8 mouse cellular contexts compared by ENCODE assay signal in the genomic region with DNA sequence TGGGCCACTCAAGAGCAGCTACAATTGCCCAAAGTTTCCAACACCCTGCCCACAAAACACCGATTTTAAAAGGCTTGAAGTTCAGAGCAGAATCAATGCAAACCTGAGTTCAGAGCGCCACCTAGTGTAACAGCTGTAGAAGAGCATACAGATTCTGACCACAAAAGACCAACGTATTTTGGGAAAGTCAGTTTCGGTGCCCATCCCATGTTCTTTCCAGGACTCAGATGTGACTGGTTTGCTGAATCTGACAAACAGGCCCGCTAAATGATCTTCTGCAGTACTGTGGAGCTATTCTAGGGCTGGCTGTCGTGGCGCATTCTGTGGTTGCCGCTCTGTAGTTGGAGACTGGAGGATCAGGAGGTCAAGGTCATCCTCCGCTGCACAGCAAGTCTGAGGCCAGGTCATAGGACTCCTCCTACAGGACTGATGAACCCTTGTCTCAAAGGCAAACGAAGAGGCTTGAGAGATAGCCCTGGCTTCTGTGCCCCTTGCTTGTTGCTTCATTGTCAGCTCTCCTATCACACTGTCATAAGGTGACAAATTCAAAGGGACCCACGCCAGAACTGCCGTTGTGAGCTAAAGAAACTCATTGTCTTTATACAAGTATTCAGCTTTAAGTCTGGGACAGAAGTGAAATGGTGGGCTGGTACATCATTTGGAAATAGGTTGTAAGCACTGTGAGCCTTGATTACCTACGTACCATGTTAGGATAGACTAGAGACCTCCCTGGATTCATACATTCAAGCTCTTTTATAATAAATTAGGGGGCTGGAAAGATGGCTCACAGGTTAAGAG. TPM values are rescaled to one million over a fixed set of nuclear protein-coding genes. Genes with fewer than 3 reads are reported as not detected.
DNase-seq lines count a peak whose midpoint lies in the region; ATAC-seq and TF ChIP-seq lines count a peak whose summit lies in the region.

No protein-coding gene starts in this region.

- peak overlapping the region; percentile 19; the same call in 1 of the 2 replicates for H3K9ac ChIP-seq in forebrain, embryonic 15.5 days (replicated peaks)
- 0 out of 2 replicates have a peak overlapping the region, but pooled peaks have one; percentile 28 for H3K9ac ChIP-seq in liver, embryonic 13.5 days

- peak overlapping the region; percentile 31 for H3K4me2 ChIP-seq in forebrain, embryonic 15.5 days (replicated peaks)
- peak overlapping the region; percentile 54 for H3K4me2 ChIP-seq in liver, embryonic 13.5 days

- TF ChIP-seq POLR2A in brain, embryonic 14.5 days (IDR thresholded peaks at IDR 0.05; ENCODE audit: borderline replicate concordance, extremely low read depth, insufficient read depth, insufficient read length, poor library complexity, severe bottlenecking) = no peak

- peak overlapping the region; percentile 15; the same call in 1 of the 2 replicates for H3K4me3 ChIP-seq in forebrain, embryonic 15.5 days
- 0 out of 2 replicates have a peak overlapping the region, but pooled peaks have one; percentile 15 for H3K4me3 ChIP-seq in liver, embryonic 13.5 days (replicated peaks)

- no peaks in the 10 kb centered on the region for H3K36me3 ChIP-seq in forebrain, embryonic 15.5 days
- H3K36me3 ChIP-seq in liver, embryonic 13.5 days = peaks cover 3% of the 10 kb centered on the region

- H3K4me1 ChIP-seq in forebrain, embryonic 15.5 days = peaks cover 24% of the 10 kb centered on the region
- H3K4me1 ChIP-seq in liver, embryonic 13.5 days (replicated peaks) = peaks cover 44% of the 10 kb centered on the region

- peak; percentile 53 to 67 for DNase-seq in left cerebral cortex, postnatal 14 days (ENCODE audit: low spot score in 2 of 2)
- DNase-seq in left cerebral cortex, adult 11 months (ENCODE audit: low spot score) = no peak
- DNase-seq in brain, embryonic 14.5 days (ENCODE audit: low read depth) = peak; percentile 89
- DNase-seq in induced T-regulatory cell, adult 2 months (ENCODE audit: low read depth) = peak; percentile 86
- DNase-seq in liver, embryonic 13.5 days = peak; percentile 54
- DNase-seq in natural killer cell, adult 2 months (ENCODE audit: low spot score in 2 of 2) = peak; percentile 64 to 74
- peak; percentile 53 to 55 for DNase-seq in thymus, postnatal 36 days

- H3K9me3 ChIP-seq in forebrain, embryonic 15.5 days = no peaks in the 10 kb centered on the region
- H3K9me3 ChIP-seq in liver, embryonic 13.5 days (replicated peaks) = no peaks in the 10 kb centered on the region

- ATAC-seq in forebrain, embryonic 15.5 days (replicated peaks) = no peak
- no peak for ATAC-seq in liver, embryonic 13.5 days (ENCODE audit: low read depth)

- peak; percentile 81 for TF ChIP-seq CTCF in brain, embryonic 14.5 days (IDR thresholded peaks at IDR 0.05; ENCODE audit: borderline replicate concordance, extremely low read depth, insufficient read depth, insufficient read length)

- H3K27me3 ChIP-seq in forebrain, embryonic 15.5 days = no peaks in the 10 kb centered on the region
- H3K27me3 ChIP-seq in liver, embryonic 13.5 days = no peaks in the 10 kb centered on the region

- no peak overlapping the region for H3K27ac ChIP-seq in forebrain, embryonic 15.5 days (replicated peaks)
- H3K27ac ChIP-seq in liver, embryonic 13.5 days = no peak overlapping the region

- WGBS in forebrain, embryonic 15.5 days = 25% methylated on average over 13 of the region's 13 CpGs
- 25% methylated on average over 13 of the region's 13 CpGs for WGBS in liver, embryonic 13.5 days (ENCODE audit: insufficient replicate concordance)

- intact Hi-C loops in left cerebral cortex, postnatal 14 days (cut with DNase I) = loop anchor here (2.0 to 10.0 kb wide), 2 partner anchors 63 to 247 kb away; a partner anchor contains a TSS

RNA-seq across cellular contexts. Expression of a gene that starts 2.9 kb away (rescaled TPM):
- total RNA-seq in left cerebral cortex, postnatal 14 days (2021) = 10 to 100 TPM; 64.9 to 70.7 TPM
- polyA plus RNA-seq in brain, embryonic 14.5 days (2012; rRNA removed) = 105 and 129 TPM in 2 replicates
- polyA plus RNA-seq in forebrain, embryonic 15.5 days (2015; fragmentation: Nextera tagmentation; extraction: Ambion mirVana) = 94.6 and 97.7 TPM in 2 replicates
- 26.3 and 29.9 TPM in 2 replicates for polyA plus RNA-seq in liver, embryonic 13.5 days (2015; fragmentation: Nextera tagmentation; extraction: Ambion mirVana)

RNA-seq across cellular contexts. Expression of a gene that starts 9.0 kb away (rescaled TPM):
- total RNA-seq in left cerebral cortex, postnatal 14 days (2021) = 10 to 100 TPM; 60.0 to 75.9 TPM
- polyA plus RNA-seq in brain, embryonic 14.5 days (2012; rRNA removed) = 110 and 154 TPM in 2 replicates
- 12.7 and 14.1 TPM in 2 replicates for polyA plus RNA-seq in forebrain, embryonic 15.5 days (2015; fragmentation: Nextera tagmentation; extraction: Ambion mirVana)
- polyA plus RNA-seq in liver, embryonic 13.5 days (2015; fragmentation: Nextera tagmentation; extraction: Ambion mirVana) = 4.5 and 5.8 TPM in 2 replicates

RNA-seq across cellular contexts. Expression of a gene that starts 25.7 kb away (rescaled TPM):
- total RNA-seq in left cerebral cortex, postnatal 14 days (2021) = 1 to 10 TPM; 2.7 to 3.1 TPM
- 4.4 and 6.5 TPM in 2 replicates for polyA plus RNA-seq in brain, embryonic 14.5 days (2012; rRNA removed)
- polyA plus RNA-seq in forebrain, embryonic 15.5 days (2015; fragmentation: Nextera tagmentation; extraction: Ambion mirVana) = 0.31 and 0.67 TPM in 2 replicates
- polyA plus RNA-seq in liver, embryonic 13.5 days (2015; fragmentation: Nextera tagmentation; extraction: Ambion mirVana) = 0.14 and 0.16 TPM in 2 replicates

RNA-seq across cellular contexts. Expression of a gene that starts 31.6 kb away (rescaled TPM):
- total RNA-seq in left cerebral cortex, postnatal 14 days (2021) = 100 to 1,000 TPM; 185 to 186 TPM
- 147 and 220 TPM in 2 replicates for polyA plus RNA-seq in brain, embryonic 14.5 days (2012; rRNA removed)
- 119 and 134 TPM in 2 replicates for polyA plus RNA-seq in forebrain, embryonic 15.5 days (2015; fragmentation: Nextera tagmentation; extraction: Ambion mirVana)
- polyA plus RNA-seq in liver, embryonic 13.5 days (2015; fragmentation: Nextera tagmentation; extraction: Ambion mirVana) = 68.4 and 92.3 TPM in 2 replicates

RNA-seq across cellular contexts. Expression of a gene that starts 52.3 kb away (rescaled TPM):
- total RNA-seq in left cerebral cortex, postnatal 14 days (2021) = 10 to 100 TPM; 20.6 to 31.9 TPM
- polyA plus RNA-seq in brain, embryonic 14.5 days (2012; rRNA removed) = 2.1 and 2.9 TPM in 2 replicates
- polyA plus RNA-seq in forebrain, embryonic 15.5 days (2015; fragmentation: Nextera tagmentation; extraction: Ambion mirVana) = 3.4 and 3.5 TPM in 2 replicates
- polyA plus RNA-seq in liver, embryonic 13.5 days (2015; fragmentation: Nextera tagmentation; extraction: Ambion mirVana) = 2.7 and 2.9 TPM in 2 replicates
